Mouse (Mus musculus): ENCODE results near the gene Edem3. TPM values are rescaled to one million over a fixed set of nuclear protein-coding genes. Genes with fewer than 3 reads are reported as not detected.

Gene Edem3
- total and polyA plus RNA-seq, 2 experiments = 4.1 to 18.5 TPM

DNA sequence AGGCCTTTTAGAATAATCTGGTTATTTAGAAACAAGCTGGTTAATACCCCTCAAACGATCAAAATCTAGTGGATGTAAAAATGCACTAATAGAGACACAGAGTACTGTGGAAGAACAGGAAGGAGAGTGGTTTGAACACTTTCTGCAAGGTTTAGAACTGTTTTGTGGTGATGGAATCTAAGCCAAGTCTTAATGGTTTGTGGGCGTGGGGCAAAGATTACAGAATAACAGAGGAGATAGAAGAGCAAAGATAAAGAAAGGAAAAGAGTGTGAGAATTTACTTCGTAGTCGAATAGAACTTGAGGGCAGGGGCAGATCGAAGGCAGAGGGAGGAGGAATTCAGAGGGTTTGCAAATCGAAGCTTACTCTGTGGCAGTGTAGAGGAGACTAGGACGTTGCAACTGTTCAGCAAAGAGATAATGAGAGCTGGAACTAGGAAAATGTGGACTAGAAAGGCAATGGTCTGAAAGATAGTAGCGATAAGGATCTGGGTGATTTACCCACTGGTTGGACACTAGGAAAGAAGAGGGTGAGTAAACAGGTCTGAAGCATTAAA, 1.7 kb upstream of the Edem3 start:
- Histone ChIP-seq H3K27me3 (ENCODE audit: control insufficient read depth, insufficient read depth, low read length) (no peaks in the 10 kb centered on the region), H3K36me3 (ENCODE audit: control insufficient read depth, insufficient read depth, low read length) (no peaks in the 10 kb centered on the region), H3K4me1 (ENCODE audit: control insufficient read depth, insufficient read depth, low read length) (peaks cover 7% of the 10 kb centered on the region), H3K79me2 (ENCODE audit: control insufficient read depth, insufficient read depth, low read length) (peaks cover 10% of the 10 kb centered on the region; the same call in 1 of the 2 replicates), H3K9ac (ENCODE audit: low read depth, low read length) (no peak overlapping the region), H3K27ac (replicated peaks; ENCODE audit: insufficient read depth, low read depth, low read length) (peak overlapping the region; percentile 63), H3K4me3 (ENCODE audit: insufficient read depth, low read depth, low read length) (peak overlapping the region; percentile 46; the same call in 1 of the 2 replicates)
- WGBS = 25% methylated on average over 8 of the region's 8 CpGs
- DNase-seq (ENCODE audit: extremely low read depth, low read depth, low spot score) = no peak
- no peak for TF ChIP-seq CTCF (IDR thresholded peaks at IDR 0.05; ENCODE audit: low read depth, low read length)
- TF ChIP-seq POLR2A (IDR thresholded peaks at IDR 0.05; ENCODE audit: extremely low read depth, insufficient read depth, low read length) = no peak

DNA sequence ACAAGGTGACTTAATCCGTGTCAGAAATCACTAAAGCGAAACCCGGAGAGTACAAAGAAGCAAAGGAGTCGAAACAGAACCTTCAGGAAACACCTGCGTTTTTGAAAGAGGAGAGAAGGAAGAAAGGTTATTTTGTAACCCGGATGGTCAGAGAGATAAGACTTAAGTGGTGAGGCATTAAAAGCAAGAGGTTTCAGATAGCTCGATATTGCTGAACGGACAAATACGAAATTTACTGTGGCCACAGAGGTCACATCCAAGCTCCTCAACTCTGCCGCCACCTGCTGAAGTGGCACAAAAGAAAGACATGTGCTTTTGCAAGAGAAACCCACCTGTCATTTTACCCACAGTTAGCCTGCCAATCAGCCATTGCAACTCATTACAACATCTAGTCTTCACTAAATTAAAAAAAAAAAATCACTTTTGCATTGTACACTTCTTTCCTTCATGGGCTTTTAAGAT, 1.1 kb upstream of the Edem3 start:
- Histone ChIP-seq H3K27ac (replicated peaks; ENCODE audit: insufficient read depth, low read depth, low read length) (peak overlapping the region; percentile 63), H3K4me1 (ENCODE audit: control insufficient read depth, insufficient read depth, low read length) (peaks cover 7% of the 10 kb centered on the region), H3K4me3 (ENCODE audit: insufficient read depth, low read depth, low read length) (peak overlapping the region; percentile 46), H3K36me3 (ENCODE audit: control insufficient read depth, insufficient read depth, low read length) (no peaks in the 10 kb centered on the region), H3K27me3 (ENCODE audit: control insufficient read depth, insufficient read depth, low read length) (no peaks in the 10 kb centered on the region), H3K9ac (ENCODE audit: low read depth, low read length) (peak overlapping the region; percentile 69), H3K79me2 (ENCODE audit: control insufficient read depth, insufficient read depth, low read length) (peaks cover 10% of the 10 kb centered on the region; the same call in 1 of the 2 replicates)
- peak; percentile 70 for DNase-seq (ENCODE audit: extremely low read depth, low read depth, low spot score)
- TF ChIP-seq CTCF (IDR thresholded peaks at IDR 0.05; ENCODE audit: low read depth, low read length) = no peak
- 17% methylated on average over 10 of the region's 10 CpGs for WGBS

DNA sequence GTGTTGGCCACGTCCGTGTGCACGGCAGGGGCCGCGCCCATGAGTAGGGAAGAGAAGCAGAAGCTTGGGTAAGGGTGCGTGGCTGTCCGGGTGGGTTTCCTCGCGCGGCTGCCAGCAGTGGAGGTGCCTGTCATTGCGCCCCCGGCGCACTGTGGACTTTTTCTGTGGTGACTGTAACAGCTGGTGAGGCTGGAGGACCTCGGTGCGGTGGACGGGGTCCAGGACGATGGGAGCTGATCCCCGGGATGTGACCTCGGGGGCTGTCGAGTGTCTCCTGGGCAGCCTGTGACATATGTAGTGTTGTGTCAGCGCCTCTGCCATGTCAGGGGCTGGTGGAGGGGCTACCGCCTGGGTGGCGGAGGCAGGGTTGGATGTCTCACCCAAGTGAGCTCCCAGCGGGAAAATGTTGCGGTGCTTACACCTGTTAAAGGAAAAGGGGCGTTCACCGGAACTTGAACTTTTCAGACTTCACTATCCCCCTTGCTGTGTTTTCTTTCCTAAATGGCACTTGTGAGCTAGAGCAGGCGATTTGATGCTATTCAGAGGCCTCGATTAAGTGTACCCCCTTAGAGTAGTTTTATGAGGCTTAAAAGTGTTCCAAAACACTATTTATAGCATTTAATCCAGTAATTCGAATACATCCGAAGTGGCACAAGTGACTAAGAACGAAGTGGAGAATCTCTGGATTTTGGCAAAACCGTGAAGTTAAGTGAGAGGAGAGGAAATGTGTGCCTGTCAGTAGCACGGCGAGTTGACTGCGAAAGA, 671 bp downstream of the Edem3 start:
- Histone ChIP-seq H3K79me2 (ENCODE audit: control insufficient read depth, insufficient read depth, low read length) (peaks cover 10% of the 10 kb centered on the region; the same call in 1 of the 2 replicates), H3K4me3 (ENCODE audit: insufficient read depth, low read depth, low read length) (peak overlapping the region; percentile 86), H3K9ac (ENCODE audit: low read depth, low read length) (peak overlapping the region; percentile 92), H3K4me1 (ENCODE audit: control insufficient read depth, insufficient read depth, low read length) (peaks cover 7% of the 10 kb centered on the region), H3K27ac (replicated peaks; ENCODE audit: insufficient read depth, low read depth, low read length) (peak overlapping the region; percentile 53), H3K27me3 (ENCODE audit: control insufficient read depth, insufficient read depth, low read length) (no peaks in the 10 kb centered on the region), H3K36me3 (ENCODE audit: control insufficient read depth, insufficient read depth, low read length) (peaks cover 5% of the 10 kb centered on the region; the same call in 1 of the 2 replicates)
- whole genome bisulfite sequencing = 1% methylated on average over 36 of the region's 36 CpGs
- TF ChIP-seq POLR2A (IDR thresholded peaks at IDR 0.05; ENCODE audit: extremely low read depth, insufficient read depth, low read length) = no peak
- no peak for TF ChIP-seq CTCF (IDR thresholded peaks at IDR 0.05; ENCODE audit: low read depth, low read length)
- no peak for DNase-seq (ENCODE audit: extremely low read depth, low read depth, low spot score)

DNA sequence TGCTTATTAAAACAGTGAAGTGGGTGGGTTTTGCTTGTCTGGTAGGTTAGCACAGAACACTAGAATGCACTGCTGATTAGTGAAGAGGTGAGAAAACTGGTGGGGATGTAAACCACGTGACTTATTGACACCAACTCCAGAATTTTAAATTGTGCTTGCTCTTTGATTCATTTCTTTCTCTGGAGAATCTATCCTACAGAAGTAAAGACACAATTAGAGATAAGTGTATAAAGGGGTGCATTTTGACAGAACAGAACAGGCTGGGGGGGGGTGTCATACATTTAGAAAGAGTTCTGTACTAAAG, 1.2 kb downstream of the Edem3 start:
- DNase-seq (ENCODE audit: extremely low read depth, low read depth, low spot score) = no peak
- Histone ChIP-seq H3K36me3 (ENCODE audit: control insufficient read depth, insufficient read depth, low read length) (peaks cover 6% of the 10 kb centered on the region), H3K27me3 (ENCODE audit: control insufficient read depth, insufficient read depth, low read length) (no peaks in the 10 kb centered on the region), H3K27ac (replicated peaks; ENCODE audit: insufficient read depth, low read depth, low read length) (no peak overlapping the region), H3K4me1 (ENCODE audit: control insufficient read depth, insufficient read depth, low read length) (peaks cover 7% of the 10 kb centered on the region), H3K9ac (ENCODE audit: low read depth, low read length) (peak overlapping the region; percentile 35; the same call in 1 of the 2 replicates), H3K79me2 (ENCODE audit: control insufficient read depth, insufficient read depth, low read length) (peaks cover 10% of the 10 kb centered on the region; the same call in 1 of the 2 replicates), H3K4me3 (ENCODE audit: insufficient read depth, low read depth, low read length) (peak overlapping the region; percentile 86)
- WGBS = 9% methylated on average over 1 of the region's 1 CpGs
- TF ChIP-seq POLR2A (IDR thresholded peaks at IDR 0.05; ENCODE audit: extremely low read depth, insufficient read depth, low read length) (no peak), CTCF (IDR thresholded peaks at IDR 0.05; ENCODE audit: low read depth, low read length) (no peak)

DNA sequence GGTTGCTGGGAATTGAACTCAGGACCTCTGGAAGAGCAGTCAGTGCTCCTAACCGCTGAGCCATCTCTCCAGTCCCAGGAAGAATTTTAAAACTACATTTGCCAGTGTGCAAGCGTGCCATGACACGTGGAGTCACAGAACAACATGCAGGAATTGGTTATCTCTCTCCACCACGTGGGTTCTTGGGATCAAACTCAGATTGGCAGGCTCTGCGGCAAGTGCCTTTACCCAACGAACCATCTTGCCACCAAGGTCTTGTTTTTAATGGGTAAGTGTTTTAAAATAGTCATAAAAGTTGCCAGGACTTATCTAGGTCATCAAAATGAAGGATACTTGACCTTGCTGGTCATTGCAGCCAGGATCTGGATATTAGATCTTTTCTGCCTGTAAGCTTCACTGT, 3.1 kb downstream of the Edem3 start:
- no peak for TF ChIP-seq POLR2A (IDR thresholded peaks at IDR 0.05; ENCODE audit: extremely low read depth, insufficient read depth, low read length)
- no peak for TF ChIP-seq CTCF (IDR thresholded peaks at IDR 0.05; ENCODE audit: low read depth, low read length)
- no peak overlapping the region for H3K9ac ChIP-seq (ENCODE audit: low read depth, low read length)
- no peaks in the 10 kb centered on the region for H3K27me3 ChIP-seq (ENCODE audit: control insufficient read depth, insufficient read depth, low read length)
- H3K4me1 ChIP-seq (ENCODE audit: control insufficient read depth, insufficient read depth, low read length) = peaks cover 4% of the 10 kb centered on the region
- DNase-seq (ENCODE audit: extremely low read depth, low read depth, low spot score) = peak; percentile 24
- H3K27ac ChIP-seq (replicated peaks; ENCODE audit: insufficient read depth, low read depth, low read length) = no peak overlapping the region
- peaks cover 10% of the 10 kb centered on the region; the same call in 1 of the 2 replicates for H3K79me2 ChIP-seq (ENCODE audit: control insufficient read depth, insufficient read depth, low read length)
- peaks cover 11% of the 10 kb centered on the region for H3K36me3 ChIP-seq (ENCODE audit: control insufficient read depth, insufficient read depth, low read length)
- no peak overlapping the region for H3K4me3 ChIP-seq (ENCODE audit: insufficient read depth, low read depth, low read length)
- WGBS = 88% methylated on average over 6 of the region's 6 CpGs

DNA sequence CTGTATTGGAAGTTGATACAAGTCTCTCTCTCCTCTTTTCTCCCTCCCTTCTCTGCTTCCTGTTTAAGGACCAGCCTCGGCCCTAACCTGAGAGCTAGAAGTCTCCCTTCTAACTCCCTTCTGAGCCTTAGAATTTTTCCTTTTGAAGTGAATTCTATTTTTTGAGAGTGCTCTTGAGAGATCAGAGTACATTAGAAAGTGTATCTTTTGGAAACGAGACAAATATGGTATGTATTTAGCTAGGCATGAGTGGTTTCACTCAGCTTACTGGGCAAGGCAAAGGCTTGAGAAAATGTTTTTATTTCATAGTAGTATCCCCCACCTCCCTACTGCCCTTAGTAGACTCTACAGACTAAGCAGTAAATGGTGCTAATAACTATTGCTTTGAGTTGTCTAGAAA, 3.8 kb downstream of the Edem3 start:
- no peak overlapping the region for H3K27ac ChIP-seq (replicated peaks; ENCODE audit: insufficient read depth, low read depth, low read length)
- 70% methylated on average over 2 of the region's 2 CpGs for WGBS
- TF ChIP-seq CTCF (IDR thresholded peaks at IDR 0.05; ENCODE audit: low read depth, low read length) (no peak), POLR2A (IDR thresholded peaks at IDR 0.05; ENCODE audit: extremely low read depth, insufficient read depth, low read length) (no peak)

More for the DNA sequence above, 3.8 kb downstream of the Edem3 start:
- Histone ChIP-seq H3K4me3 (ENCODE audit: insufficient read depth, low read depth, low read length) (no peak overlapping the region), H3K27me3 (ENCODE audit: control insufficient read depth, insufficient read depth, low read length) (no peaks in the 10 kb centered on the region), H3K4me1 (ENCODE audit: control insufficient read depth, insufficient read depth, low read length) (peaks cover 4% of the 10 kb centered on the region), H3K79me2 (ENCODE audit: control insufficient read depth, insufficient read depth, low read length) (peaks cover 10% of the 10 kb centered on the region; the same call in 1 of the 2 replicates), H3K9ac (ENCODE audit: low read depth, low read length) (no peak overlapping the region), H3K36me3 (ENCODE audit: control insufficient read depth, insufficient read depth, low read length) (peaks cover 11% of the 10 kb centered on the region)
- DNase-seq (ENCODE audit: extremely low read depth, low read depth, low spot score) = no peak
